Mouse (Mus musculus) spleen, postnatal 14 days (tissue): ENCODE measurements at regions not wholly inside any gene's neighbourhood (a gene's known extent, or its start where the extent isn't known, plus 50 kb on each side); places are given as distances from the start of the nearest gene placed in this dataset.

Experiments
- DNase-seq, 2 experiments: peaks; one replicate each; pipeline ENCODE4 v3.0.0; 2021 to 2022; ENCODE audit warnings: low spot score in 2 of 2

DNA sequence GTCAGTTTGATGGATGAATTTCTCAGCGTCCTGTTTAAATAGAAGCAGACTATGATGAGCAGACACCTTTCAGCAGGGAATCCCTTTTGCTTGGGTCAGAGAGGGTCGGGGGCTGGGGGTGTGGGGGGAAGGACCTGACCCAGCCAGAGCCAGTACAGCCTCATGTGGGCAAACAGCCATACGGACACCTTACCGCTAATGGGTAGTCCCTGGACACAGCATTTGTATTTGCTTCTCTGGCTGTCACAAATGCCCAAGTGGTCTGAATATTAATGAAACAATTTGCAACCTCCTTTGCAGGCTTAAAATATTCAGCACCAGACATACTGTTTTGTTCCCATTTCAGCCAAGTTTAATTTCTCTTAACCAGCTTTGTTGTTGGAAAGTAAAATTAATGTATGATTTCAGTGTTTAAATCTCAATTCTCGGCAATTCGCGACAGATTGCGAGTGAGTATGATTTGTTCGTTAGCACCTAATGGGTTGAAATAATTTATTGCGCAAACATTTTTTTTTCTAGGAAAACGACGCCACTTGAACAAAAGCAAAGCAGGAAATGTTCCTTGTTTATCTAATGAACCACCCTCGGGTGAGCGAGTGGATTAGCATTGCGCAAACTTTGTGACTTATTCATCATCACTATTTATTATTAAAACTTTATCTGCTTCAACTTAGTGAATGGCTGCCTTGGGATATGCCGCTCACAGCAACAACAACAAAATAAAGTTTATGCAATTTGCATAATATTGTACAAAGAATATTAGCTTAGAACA, 166.2 kb downstream of the Cdh26 start:
- no peak for DNase-seq

DNA sequence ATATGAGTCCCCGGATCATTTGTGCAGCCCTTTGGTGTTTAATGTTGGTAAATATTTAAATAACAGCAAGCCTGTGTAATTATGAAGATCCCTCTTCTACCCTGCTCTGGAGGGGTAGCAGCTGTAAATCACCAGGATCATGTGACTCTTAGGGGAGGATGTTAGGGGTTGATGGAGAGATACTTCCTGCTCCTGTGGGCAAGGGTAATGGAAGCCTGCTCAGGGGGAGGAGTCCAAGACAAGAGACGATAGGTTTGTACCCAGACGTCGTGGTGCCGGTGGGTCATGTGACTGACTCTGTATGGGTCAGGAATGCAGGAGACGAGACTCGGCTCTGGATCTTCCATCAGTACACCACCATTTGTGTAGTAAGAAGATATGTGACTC, 166.7 kb downstream of the Cdh26 start:
- DNase-seq = no peak

DNA sequence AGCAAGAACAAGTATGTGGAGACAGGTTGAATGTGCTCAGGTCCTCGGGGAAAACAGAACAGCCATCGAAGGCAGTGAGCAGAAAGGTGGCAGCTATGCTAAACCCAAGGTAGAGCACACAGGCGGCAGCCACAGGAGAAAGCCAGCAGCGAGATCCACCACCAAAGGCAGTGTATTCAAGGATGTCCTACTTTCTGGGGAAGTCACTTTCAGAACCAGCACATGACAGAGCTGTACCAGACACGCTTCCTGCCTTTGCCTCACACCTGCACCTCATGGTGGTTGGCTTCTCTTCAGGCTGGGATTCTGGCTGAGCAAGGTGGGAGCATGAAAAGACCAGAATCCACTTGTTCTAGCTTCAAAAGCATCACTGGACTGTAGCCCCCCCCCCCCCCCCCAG, 168.0 kb downstream of the Cdh26 start:
- DNase-seq = no peak

DNA sequence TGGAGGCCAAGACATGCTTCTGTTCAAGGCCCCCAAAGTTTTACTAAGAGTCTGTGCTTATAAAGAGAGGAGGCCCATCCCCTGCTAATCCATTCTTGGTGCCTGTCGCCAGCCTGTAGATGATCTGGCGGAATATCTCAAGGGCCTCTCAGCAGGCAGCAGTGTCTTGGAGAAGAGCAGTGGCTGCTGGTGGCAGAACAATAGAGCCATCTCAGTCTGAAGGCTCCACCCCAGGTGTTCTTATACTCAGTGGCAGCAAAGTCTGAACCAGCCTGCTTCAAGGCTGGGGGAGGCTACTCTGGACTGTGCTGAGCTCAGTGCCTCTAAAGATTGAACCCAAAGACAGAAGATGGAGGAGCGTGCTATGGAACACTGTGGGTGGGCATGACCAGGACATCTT, 168.5 kb downstream of the Cdh26 start:
- no peak for DNase-seq

DNA sequence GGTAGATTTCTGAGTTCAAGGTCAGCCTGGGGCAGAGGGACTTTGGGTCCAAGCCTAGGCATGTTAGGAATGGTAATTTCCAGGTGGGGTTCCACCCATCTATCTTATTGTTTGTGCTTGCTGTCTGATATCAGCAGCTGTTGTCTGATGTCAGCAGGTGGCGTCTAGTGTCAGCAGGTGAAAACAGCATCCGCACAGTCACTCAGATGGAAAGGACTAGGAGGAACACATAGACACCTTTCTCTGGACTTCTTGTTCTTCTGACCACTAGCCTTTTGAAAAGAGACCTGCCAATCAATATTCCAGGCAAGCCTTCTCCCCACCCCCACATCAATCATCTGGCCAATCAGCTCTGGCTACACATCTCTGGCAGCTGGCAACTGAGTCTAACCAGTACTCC, 173.1 kb downstream of the Cdh26 start:
- no peak for DNase-seq

DNA sequence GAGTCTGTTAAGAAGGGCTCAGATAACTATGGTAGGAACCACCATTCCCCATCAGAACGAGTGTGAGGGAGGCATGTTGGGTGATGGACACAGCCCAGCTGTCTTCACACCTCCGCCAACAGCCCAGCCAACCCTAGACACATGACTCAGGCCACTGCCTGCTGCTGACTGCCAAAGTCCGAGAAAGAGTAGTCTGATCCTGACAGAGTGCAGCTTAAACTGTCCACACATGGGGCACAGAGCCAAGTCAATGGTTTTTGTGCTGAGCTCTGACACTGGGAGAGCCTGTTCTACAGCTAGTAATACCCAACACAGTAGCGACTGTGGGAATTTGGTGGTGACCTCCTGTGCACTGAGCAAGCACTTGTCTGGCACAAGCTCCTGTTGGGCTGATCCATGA, 176.4 kb downstream of the Cdh26 start:
- DNase-seq = no peak

DNA sequence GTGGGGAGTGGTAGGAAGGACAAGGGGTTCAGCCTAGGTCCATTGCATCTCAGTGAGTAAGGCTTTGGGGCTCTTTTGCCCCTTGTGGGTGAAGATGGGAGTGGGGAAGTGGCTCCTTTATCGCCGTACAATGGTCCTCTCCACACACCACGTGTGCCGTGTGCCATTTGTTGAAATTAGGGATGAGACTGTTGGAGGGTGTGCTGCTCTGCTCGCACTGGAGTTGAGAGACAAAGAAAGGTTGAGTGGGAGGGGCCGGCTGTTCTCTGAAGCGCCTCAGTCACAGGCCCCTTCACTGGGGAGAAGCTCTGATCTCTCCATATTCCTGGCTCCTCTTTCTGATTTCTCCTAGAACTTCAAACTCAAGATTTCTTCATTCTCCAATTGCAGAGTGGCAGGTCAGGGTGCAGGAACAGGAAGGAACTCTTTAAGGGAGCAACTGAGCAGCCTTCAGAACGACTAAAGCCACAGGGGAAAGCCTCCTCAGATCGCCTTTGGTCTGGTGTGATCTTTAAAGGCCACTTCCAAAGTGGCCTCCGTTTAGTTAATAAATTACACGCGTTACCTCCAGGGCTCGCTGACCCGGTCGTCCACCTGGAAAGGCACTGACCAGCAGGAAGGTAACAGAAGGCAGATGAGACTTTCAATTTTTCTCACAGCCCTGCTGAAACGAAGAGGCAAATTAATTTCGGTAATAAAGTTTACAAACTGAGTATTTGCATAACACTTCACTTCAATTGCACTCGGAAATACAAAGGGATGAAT, 180.1 kb downstream of the Cdh26 start:
- DNase-seq = no peak

DNA sequence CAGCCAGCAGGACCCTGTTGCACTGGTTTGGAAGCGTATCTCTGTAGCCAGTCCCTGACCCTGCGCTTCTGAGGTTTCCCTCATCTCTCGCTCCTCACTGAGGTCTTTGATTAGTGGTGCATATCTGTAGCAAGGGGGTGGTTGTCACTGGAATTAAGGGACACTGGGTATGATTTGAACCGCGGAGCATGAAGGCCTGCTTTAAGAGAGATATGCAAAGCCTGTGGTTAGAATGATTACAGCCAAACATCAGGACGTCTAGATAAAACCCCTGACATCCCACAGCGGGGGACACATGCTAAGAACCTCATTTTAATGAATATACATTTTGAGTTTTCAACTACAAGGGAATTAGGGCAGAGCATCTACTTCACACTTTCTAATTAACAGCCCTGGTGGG, 184.4 kb downstream of the Cdh26 start:
- DNase-seq = no peak

DNA sequence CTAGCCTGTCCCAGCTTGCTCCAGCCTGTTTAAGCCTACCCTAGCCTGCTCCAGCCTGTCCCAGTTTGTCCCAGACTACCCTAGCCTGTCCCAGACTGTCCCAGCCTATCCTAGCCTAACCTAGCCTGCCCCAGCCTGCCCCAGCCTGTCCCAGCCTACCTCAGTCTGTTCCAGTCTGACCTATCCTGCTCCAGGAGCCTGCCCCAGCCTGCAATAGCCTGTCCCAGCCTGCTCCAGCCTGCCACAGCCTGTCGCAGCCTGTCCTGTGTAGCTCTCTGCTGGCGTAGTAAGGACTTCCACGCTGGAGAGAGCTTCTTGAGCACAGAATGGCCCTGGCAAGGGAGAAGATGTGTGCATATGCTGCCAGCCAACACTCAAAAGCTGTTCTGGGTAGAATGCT, 192.5 kb downstream of the Cdh26 start:
- no peak for DNase-seq

DNA sequence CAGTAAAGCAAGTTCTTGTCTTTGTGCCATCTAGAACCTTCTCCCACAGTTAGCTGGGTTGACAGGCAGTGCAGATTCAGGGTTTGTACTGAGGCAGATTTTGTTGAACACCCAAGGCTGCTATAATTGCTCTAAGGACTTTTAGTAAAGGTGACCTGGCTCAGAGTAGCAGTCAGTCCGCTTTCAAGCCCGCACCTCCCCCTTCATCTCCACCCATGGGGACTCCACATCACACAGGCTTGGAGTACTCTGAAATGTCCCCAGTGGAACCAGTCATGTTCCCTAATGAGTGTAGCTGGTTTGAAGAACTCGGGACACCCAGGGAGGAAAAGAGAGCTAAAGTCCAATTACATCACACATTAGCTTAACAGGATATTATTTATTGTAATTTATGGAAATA, 194.1 kb downstream of the Cdh26 start:
- no peak for DNase-seq

DNA sequence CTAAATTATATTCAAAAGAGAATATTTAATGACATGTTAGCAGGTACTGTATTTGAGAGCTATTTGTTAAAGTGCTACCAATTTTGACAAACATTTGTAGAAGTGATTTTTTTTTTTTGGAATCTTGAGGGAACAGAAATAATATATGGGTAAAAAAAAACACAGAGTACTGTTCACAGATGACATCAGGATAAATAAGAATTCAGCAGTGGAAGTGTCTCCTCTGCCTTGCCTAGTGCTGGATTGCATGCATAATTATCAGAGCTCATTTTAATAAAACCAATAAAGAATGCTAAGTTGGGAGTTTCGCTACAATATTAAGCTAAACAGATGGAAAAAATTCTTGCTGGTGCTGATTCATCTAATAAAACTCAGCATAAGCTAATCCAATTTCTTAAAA, 194.6 kb downstream of the Cdh26 start:
- no peak for DNase-seq

DNA sequence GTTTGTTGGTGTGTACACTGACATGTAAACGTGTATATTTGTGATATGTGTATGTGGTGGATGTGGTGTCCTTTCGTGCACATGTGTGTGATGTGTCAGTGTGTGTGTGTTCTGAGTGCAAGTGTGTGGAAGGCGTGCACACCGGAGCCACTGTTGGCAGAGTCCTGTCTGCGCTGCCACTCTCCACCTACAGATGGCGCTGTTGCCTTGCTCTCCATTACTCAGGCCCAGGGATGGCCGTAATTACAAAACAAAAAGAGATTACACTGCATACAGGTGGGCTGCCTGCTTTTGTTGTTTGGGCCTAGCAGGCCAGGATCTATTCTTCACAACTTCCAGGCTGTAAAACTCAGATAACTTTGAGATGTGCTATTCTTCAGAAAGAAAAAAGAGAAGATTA, 199.4 kb downstream of the Cdh26 start:
- peak in 1 of 2 experiments; percentile 33 for DNase-seq

DNA sequence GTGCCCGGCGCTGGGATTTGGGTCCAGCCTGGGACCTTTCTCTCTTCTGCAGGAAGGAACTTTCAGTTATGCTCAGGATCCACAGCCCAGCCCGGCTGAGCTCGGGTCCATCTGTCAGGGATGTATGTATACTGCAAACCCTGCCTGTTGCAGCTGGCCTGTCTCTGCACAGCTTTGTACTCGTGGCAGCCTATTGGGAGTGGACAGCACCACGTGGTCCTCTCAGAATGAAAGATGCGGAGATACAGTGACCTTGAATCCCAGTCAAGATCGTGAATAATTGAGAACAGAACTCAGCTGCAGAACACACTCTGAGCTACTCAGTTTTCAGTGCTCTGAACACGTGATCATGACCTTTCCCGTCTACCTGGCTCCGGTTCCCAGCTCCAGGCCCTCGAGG, 200.2 kb downstream of the Cdh26 start:
- no peak for DNase-seq

DNA sequence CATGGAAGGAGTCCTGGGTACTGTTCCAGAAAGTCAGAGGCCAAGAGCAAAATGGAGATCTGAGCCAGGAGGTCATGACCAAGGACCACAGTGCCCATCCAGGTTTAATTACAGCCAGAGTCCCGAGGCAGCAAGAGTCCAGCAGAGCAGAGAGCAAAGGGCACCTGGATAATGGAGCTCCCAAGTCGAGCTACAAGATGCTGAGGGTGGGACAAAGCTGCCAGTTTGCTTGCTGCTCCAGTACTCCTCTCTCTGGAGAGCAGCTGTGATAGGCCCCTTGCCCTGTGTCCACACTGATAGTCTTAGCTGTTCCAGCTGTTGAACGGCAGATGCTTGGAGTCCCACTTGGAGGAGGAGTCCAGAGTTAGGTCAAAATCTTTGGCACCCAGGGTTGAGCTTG, 201.0 kb downstream of the Cdh26 start:
- DNase-seq = no peak

DNA sequence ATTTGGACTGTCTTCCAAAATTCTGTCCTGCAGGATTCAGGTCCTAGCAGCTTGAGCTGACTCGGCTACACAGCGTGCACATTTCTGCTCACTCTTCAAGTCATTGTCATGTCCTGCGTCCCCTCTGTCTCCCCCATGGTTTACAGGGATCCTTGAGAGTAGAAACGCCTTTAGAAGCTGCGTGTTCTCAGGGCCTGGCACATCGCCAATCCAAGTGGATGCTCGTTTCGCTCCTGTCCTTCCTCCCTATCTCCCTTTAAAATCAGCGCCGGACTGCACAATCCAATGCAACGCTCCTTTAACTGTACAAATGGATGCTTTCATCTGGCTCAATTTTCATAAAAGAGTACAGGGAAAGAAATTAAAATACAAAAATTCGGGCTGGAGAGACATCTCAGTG, 201.6 kb downstream of the Cdh26 start:
- DNase-seq = no peak

DNA sequence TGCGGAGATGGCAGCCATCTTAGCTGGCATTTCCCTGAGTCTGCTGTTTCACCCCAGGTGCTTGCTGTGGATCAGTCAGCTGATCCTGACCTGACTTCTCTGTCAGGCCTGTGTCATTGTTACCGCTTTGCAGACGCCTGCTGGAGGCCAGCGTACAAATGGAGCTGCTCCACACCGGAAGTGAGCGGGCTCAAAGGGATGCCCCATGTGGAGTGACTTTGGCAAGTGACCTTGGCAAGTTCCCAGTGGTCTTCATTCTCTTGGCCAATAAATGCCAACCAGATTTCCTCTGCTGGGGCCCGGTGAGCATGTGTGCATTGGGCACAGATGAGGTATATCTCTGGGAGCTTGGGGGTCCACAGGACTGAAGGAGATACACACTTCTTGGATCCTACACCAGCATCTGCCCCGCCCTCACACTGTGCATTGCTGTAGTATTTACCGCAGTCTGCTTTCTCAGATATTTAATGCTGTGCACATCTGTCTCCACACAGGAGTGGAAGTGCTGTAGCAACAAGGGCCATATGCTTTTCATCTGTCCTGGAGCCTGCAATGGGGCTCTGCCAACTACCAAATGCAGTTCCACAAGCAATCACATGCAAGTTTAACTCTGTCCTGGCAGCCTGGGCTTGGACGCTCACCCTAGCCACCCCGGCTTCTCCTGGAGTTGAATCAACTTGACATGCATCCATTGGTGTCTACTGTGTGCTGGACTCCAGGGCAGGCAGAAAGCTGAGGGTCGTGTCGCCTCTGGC, 202.7 kb downstream of the Cdh26 start:
- DNase-seq = no peak

DNA sequence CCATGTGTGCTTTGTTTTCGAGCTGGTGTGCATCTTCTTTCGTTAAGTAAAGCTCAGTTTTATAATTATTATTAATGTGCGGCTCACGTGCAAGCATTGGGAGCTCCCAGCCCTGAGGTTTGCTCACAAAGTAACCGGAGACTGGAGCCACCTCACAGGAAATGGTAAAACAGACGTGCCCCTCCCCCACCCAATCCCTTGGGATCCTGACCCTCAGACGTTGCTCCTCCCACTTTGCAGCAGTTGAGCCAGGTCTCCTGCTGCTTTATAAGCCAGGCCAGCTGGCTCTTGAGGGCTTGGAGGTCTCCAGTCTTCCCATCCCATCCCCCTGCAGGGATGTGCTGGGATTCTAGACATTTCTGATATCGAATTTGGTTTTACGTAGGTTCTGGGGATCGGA, 203.8 kb downstream of the Cdh26 start:
- no peak for DNase-seq

DNA sequence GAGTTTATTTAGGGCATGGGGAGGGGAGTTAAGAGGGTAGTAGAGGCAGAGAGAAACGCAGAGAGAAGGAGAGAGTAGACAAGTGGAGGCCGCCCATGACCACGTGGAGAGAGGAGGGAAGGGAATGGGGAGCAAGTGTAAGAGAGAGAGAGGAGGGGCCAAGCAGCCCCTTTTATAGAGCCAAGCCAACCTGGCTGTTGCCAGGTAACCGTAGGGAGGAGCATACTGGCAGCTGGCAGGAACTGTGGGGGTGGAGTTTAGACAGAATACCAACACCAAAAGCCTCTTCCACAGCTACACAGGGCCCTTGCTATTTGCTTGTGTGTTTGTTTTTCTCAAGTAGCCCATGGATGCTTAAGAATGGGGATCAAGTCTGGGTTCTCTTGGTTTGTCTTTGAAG, 205.4 kb downstream of the Cdh26 start:
- no peak for DNase-seq

DNA sequence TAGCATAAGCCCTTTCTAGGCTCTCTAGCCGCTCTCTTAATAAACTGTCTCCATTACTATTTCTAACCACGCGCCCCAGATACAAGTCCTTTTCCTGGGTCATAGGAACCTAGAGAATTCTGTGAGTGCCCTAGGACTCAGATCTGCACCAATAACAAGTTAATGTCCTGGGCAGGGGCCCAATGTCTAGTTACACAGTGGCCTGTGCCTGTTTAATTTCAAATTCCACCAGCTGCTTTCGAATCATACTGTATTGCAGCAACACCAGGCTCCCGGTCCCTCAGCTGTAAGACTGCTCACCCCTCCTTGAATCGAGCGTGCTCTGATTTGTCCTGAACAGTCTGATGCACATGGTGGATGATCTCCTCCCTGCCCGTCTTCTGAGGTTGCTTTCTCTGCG, 206.6 kb downstream of the Cdh26 start:
- DNase-seq = no peak

DNA sequence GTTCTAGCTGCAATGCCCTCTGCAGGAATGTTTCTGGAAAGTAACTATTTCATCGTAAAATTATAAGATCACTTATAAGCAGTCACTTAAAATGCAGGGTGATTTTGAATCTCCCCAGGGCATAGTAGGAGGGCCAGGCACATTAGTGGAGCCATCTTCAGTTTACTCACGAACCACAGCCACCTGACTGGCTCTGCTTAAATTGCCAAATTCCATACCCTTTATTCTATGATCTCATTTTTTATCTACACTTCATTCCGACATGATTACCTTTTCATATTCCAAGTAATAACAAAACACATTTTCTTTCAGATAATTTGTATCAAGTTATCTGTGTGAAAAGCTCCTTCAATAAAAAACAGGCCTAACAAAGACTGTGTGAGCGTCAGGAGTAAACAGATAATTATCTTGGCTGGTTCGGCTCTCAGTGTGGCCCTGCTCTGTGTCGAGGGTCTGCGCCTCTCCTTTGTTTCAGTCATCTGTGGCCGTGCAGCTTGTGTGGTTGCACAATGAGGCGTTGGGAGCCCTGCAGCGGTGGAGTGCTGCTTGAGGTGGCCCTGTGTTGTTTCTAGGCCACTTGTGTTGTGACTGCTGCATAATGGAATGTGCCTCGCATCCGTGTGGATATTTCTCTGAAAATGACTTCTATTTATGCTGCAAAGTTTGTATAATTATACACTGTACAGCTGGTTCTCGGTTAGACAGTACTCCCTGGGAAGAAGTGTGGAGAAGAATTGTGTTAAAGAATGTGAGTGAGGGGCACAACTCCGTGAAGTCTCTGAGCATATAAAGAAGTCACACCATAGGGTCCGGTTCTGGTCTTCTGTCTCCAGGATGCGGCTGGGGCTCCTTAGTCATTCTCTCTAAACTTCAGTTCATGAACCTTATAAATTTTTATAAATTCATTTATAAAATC, 212.1 kb downstream of the Cdh26 start:
- no peak for DNase-seq

DNA sequence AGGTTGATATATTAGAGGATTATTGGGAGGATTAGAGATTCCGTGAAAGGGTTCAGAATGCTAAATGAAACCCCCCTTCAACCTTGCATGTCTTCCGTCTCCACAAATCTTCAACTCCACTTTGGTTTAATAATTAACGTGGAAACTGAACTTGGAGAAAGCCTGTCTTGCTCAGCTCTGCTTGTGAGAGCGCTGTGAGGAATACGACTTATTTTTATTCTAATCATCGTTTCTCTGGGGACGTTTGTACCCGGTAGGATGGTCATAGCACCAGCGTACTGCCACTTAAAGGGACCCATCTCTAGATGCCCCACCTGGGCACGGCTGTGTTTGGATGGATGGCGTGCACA, 212.7 kb downstream of the Cdh26 start:
- no peak for DNase-seq

DNA sequence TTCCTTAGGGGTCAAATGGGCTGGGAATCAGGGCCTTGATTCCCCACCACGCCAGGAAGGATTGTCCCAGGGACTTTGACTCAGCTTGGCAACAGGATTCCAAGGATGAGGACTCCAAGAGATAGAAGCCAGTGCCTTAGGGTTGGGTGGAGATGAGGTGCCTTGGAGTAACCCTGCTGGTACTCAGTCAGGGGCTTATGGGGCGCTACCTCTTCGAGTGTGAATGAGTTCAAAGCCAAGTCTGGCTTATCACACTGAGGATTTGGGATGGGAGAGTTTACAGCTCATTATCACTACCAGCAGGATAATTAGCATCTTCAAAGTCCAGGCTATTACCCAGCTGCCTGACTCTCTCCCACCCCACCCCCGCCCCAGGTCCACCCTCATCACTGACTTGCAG, 213.5 kb downstream of the Cdh26 start:
- no peak for DNase-seq
